Mouse (Mus musculus): Measurements from ENCODE around the gene Rem2. TPM values are rescaled to one million over a fixed set of nuclear protein-coding genes. Genes with fewer than 3 reads are reported as not detected.

Gene Rem2
- 37.2 and 44.6 TPM in 2 replicates for polyA plus RNA-seq (2014; fragmentation: Nextera tagmentation; extraction: Ambion mirVana)

GRCm38 (mm10) chr14:54475941-54476844 is at the start of gene Rem2:
Gene Rem2 (plus strand): TSS chr14:54476100.
- Histone ChIP-seq H3K9ac (replicated peaks; ENCODE audit: low read length) (peak within 1 kb of the TSS; percentile 72), H3K4me1 (ENCODE audit: control insufficient read depth, insufficient read depth, low read length) (peaks cover 29% of the 10 kb centered on the region), H3K36me3 (ENCODE audit: control insufficient read depth, insufficient read depth, low read length) (0 out of 2 replicates have a peak, but pooled peaks cover 3% of the 10 kb centered on the region), H3K4me2 (ENCODE audit: low read length) (peak within 1 kb of the TSS; percentile 79), H3K27me3 (ENCODE audit: control insufficient read depth, insufficient read depth, low read length) (peaks cover 8% of the 10 kb centered on the region; the same call in 1 of the 2 replicates), H3K9me3 (ENCODE audit: control insufficient read depth, low read length) (no peaks in the 10 kb centered on the region), H3K27ac (replicated peaks; ENCODE audit: low read depth, low read length) (peak within 1 kb of the TSS; percentile 80), H3K4me3 (replicated peaks; ENCODE audit: low read depth, low read length) (peak within 1 kb of the TSS; percentile 57)
- DNase-seq (peak; percentile 92), ATAC-seq (ENCODE audit: low FRiP score, low TSS enrichment) (peak; percentile 91)
- WGBS = under 1% methylated on average over 23 of the region's 23 CpGs

GRCm38 (mm10) chr14:54426689-54427398 is 49.1 kb upstream of the Rem2 start, which contains the start of gene Mrpl52:
Gene Mrpl52 (plus strand): TSS chr14:54426909.
- H3K4me1 ChIP-seq (ENCODE audit: control insufficient read depth, insufficient read depth, low read length) = peaks cover 20% of the 10 kb centered on the region
- H3K4me2 ChIP-seq (ENCODE audit: low read length) = peak within 1 kb of the TSS; percentile 66

GRCm38 (mm10) chr14:54427696-54428095 is 48.2 kb upstream of the Rem2 start:
- DNase-seq = no peak
- H3K27me3 ChIP-seq (ENCODE audit: control insufficient read depth, insufficient read depth, low read length) = no peaks in the 10 kb centered on the region
- peak overlapping the region; percentile 91 for H3K4me3 ChIP-seq (replicated peaks; ENCODE audit: low read depth, low read length)
- H3K27ac ChIP-seq (replicated peaks; ENCODE audit: low read depth, low read length) = no peak overlapping the region
- H3K9ac ChIP-seq (replicated peaks; ENCODE audit: low read length) = no peak overlapping the region
- peaks cover 6% of the 10 kb centered on the region; the same call in 1 of the 2 replicates for H3K36me3 ChIP-seq (ENCODE audit: control insufficient read depth, insufficient read depth, low read length)
- no peaks in the 10 kb centered on the region for H3K9me3 ChIP-seq (ENCODE audit: control insufficient read depth, low read length)
- ATAC-seq (ENCODE audit: low FRiP score, low TSS enrichment) = no peak
- peak overlapping the region; percentile 66 for H3K4me2 ChIP-seq (ENCODE audit: low read length)
- 92% methylated on average over 7 of the region's 7 CpGs for WGBS
- H3K4me1 ChIP-seq (ENCODE audit: control insufficient read depth, insufficient read depth, low read length) = peaks cover 21% of the 10 kb centered on the region

More at GRCm38 (mm10) chr14:54426689-54427398, 49.1 kb upstream of the Rem2 start, which contains the start of gene Mrpl52:
- peaks cover 6% of the 10 kb centered on the region; the same call in 1 of the 2 replicates for H3K36me3 ChIP-seq (ENCODE audit: control insufficient read depth, insufficient read depth, low read length)
- peak within 1 kb of the TSS; percentile 93 for H3K27ac ChIP-seq (replicated peaks; ENCODE audit: low read depth, low read length)
- no peaks in the 10 kb centered on the region for H3K27me3 ChIP-seq (ENCODE audit: control insufficient read depth, insufficient read depth, low read length)
- WGBS = under 1% methylated on average over 48 of the region's 48 CpGs
- ATAC-seq (ENCODE audit: low FRiP score, low TSS enrichment) = peak; percentile 83
- peak; percentile 97 for DNase-seq
- peak within 1 kb of the TSS; percentile 91 for H3K4me3 ChIP-seq (replicated peaks; ENCODE audit: low read depth, low read length)
- H3K9me3 ChIP-seq (ENCODE audit: control insufficient read depth, low read length) = no peaks in the 10 kb centered on the region
- peak within 1 kb of the TSS; percentile 82 for H3K9ac ChIP-seq (replicated peaks; ENCODE audit: low read length)

DNA sequence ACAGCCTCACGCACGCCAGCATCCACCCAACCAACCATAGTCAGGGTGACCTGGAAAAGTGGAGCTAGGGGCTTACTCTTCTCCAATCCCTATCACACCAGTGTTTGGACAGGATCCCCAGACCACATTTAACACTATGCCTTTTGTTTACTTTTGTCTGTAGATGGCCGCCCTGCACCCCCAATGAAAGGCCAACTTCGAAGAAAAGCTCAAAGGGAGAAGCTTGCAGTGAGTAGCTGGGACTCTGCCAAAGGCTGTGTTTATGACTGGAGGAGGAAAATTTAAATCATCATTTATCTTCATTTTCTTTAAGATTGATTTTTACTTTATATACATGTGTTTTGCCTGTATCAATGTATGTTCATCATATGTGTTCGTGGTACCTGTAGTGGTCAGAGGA is 47.5 kb upstream of the Rem2 start:
- H3K9me3 ChIP-seq (ENCODE audit: control insufficient read depth, low read length) = no peaks in the 10 kb centered on the region
- H3K27me3 ChIP-seq (ENCODE audit: control insufficient read depth, insufficient read depth, low read length) = no peaks in the 10 kb centered on the region
- H3K27ac ChIP-seq (replicated peaks; ENCODE audit: low read depth, low read length) = no peak overlapping the region
- ATAC-seq (ENCODE audit: low FRiP score, low TSS enrichment) (no peak), DNase-seq (no peak)
- H3K36me3 ChIP-seq (ENCODE audit: control insufficient read depth, insufficient read depth, low read length) = peaks cover 6% of the 10 kb centered on the region; the same call in 1 of the 2 replicates
- H3K4me1 ChIP-seq (ENCODE audit: control insufficient read depth, insufficient read depth, low read length) = peaks cover 26% of the 10 kb centered on the region
- no peak overlapping the region for H3K4me2 ChIP-seq (ENCODE audit: low read length)
- WGBS = 94% methylated on average over 5 of the region's 5 CpGs
- H3K9ac ChIP-seq (replicated peaks; ENCODE audit: low read length) = no peak overlapping the region
- no peak overlapping the region for H3K4me3 ChIP-seq (replicated peaks; ENCODE audit: low read depth, low read length)

DNA sequence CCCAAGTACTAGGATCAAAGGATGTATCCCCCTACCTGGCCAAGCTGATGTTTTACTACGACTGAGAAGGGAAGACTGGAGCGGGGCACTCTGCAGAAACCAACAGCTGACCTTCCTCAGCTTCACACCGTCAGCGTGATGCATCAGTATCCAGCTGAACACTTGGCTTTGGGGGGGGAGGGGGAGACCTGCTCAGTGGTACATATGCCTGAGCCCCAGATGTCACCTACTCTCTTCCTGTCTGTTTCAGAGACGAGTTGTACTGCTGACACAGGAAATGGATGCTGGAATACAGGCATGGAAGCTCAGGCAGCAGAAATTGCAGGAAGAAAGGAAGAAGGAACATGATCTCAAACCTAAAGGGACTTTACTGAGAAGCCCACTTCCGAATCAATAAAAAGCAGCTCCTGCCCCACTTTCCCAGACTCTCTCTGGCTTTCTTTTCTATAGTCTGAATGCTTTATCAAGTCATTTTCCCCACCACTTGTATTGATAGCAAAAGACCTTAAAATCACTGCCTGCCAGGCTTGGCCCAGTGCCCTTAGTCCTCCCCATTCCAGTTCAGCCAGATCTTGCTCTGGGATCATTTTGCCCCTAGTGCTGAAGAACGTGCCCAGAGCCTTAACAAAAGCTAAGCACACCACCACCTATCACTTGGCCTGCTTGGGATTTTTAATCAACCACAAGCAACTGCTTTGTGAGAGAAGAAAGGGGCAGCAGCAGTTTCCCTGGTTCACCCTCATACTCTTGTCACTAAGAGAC is 46.4 kb upstream of the Rem2 start:
- ATAC-seq (ENCODE audit: low FRiP score, low TSS enrichment) (no peak), DNase-seq (no peak)
- Histone ChIP-seq H3K4me3 (replicated peaks; ENCODE audit: low read depth, low read length) (no peak overlapping the region), H3K27ac (replicated peaks; ENCODE audit: low read depth, low read length) (0 out of 2 replicates have a peak overlapping the region, but pooled peaks have one; percentile 84), H3K9ac (replicated peaks; ENCODE audit: low read length) (no peak overlapping the region), H3K36me3 (ENCODE audit: control insufficient read depth, insufficient read depth, low read length) (peaks cover 6% of the 10 kb centered on the region; the same call in 1 of the 2 replicates), H3K4me2 (ENCODE audit: low read length) (peak overlapping the region; percentile 67), H3K4me1 (ENCODE audit: control insufficient read depth, insufficient read depth, low read length) (peaks cover 34% of the 10 kb centered on the region), H3K9me3 (ENCODE audit: control insufficient read depth, low read length) (no peaks in the 10 kb centered on the region), H3K27me3 (ENCODE audit: control insufficient read depth, insufficient read depth, low read length) (no peaks in the 10 kb centered on the region)
- WGBS = 66% methylated on average over 7 of the region's 7 CpGs

- 3% methylated on average over 18 of the region's 18 CpGs for WGBS
- no peaks in the 10 kb centered on the region for H3K27me3 ChIP-seq (ENCODE audit: control insufficient read depth, insufficient read depth, low read length)
- peaks cover 6% of the 10 kb centered on the region; the same call in 1 of the 2 replicates for H3K36me3 ChIP-seq (ENCODE audit: control insufficient read depth, insufficient read depth, low read length)
- ATAC-seq (ENCODE audit: low FRiP score, low TSS enrichment) = no peak
- peaks cover 34% of the 10 kb centered on the region for H3K4me1 ChIP-seq (ENCODE audit: control insufficient read depth, insufficient read depth, low read length)
- peak; percentile 62 for DNase-seq
- peak overlapping the region; percentile 78 for H3K9ac ChIP-seq (replicated peaks; ENCODE audit: low read length)
- peak overlapping the region; percentile 67 for H3K4me2 ChIP-seq (ENCODE audit: low read length)
- H3K27ac ChIP-seq (replicated peaks; ENCODE audit: low read depth, low read length) = peak overlapping the region; percentile 84
- H3K4me3 ChIP-seq (replicated peaks; ENCODE audit: low read depth, low read length) = peak overlapping the region; percentile 55
- no peaks in the 10 kb centered on the region for H3K9me3 ChIP-seq (ENCODE audit: control insufficient read depth, low read length)
These were observed 45.3 kb upstream of the Rem2 start for GRCm38 (mm10) chr14:54430406-54431145.

DNA sequence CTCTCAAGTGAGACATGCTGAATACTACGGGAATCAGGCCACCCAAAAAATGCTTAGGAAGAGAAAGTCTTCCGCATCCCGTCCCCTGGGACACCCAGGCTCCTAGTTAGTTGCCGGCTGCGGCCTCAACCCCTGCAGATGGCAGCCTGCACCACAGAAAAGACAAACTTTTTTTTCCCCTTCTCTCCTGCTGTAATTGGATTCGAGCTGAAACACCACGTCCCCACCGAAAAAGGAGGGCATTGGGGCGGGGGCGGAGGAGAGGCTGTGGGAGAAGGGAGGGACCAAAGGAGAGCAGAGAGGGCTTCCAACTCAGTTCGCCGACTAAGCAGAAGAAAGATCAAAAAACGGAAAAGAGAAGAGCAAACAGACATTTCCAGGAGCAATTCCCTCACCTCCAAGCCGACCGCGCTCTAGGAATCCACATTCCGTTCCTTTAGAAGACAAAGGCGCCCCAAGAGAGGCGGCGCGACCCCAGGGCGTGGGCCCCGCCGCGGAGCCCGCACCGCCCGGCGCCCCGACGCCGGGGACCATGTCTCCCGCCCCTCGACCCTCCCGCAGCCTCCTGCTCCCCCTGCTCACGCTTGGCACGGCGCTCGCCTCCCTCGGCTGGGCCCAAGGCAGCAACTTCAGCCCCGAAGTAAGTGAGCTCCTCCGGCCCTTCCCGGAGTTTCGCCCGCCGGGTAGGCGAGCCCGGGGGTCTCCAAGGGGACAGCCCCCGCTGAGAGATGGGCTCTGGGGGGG is 44.4 kb upstream of the Rem2 start, which contains the start of gene Mmp14:
Gene Mmp14 (plus strand): TSS at position 279 of the 744 bp plus-strand sequence.
- Histone ChIP-seq H3K27me3 (ENCODE audit: control insufficient read depth, insufficient read depth, low read length) (no peaks in the 10 kb centered on the region), H3K27ac (replicated peaks; ENCODE audit: low read depth, low read length) (peak within 1 kb of the TSS; percentile 84), H3K4me1 (ENCODE audit: control insufficient read depth, insufficient read depth, low read length) (peaks cover 29% of the 10 kb centered on the region), H3K4me3 (replicated peaks; ENCODE audit: low read depth, low read length) (peak within 1 kb of the TSS; percentile 55), H3K4me2 (ENCODE audit: low read length) (peak within 1 kb of the TSS; percentile 67), H3K9me3 (ENCODE audit: control insufficient read depth, low read length) (no peaks in the 10 kb centered on the region), H3K9ac (replicated peaks; ENCODE audit: low read length) (peak within 1 kb of the TSS; percentile 78), H3K36me3 (ENCODE audit: control insufficient read depth, insufficient read depth, low read length) (peaks cover 6% of the 10 kb centered on the region; the same call in 1 of the 2 replicates)
- peak; percentile 36; the same call in 1 of the 2 replicates for ATAC-seq (ENCODE audit: low FRiP score, low TSS enrichment)
- peak; percentile 83 for DNase-seq
- whole genome bisulfite sequencing = under 1% methylated on average over 49 of the region's 49 CpGs
